Mouse (Mus musculus) limb, embryonic 13.5 days (tissue): ENCODE data around the gene Hlcs. TPM values are rescaled to one million over a fixed set of nuclear protein-coding genes. Genes with fewer than 3 reads are reported as not detected.

Experiments
- ATAC-seq: fragments of 200-750 bp; cut with Nextera tagmentation; 2 replicates; pipeline ENCODE4 v1.8.0; 2017; ENCODE audit warnings: low read depth, moderate number of reproducible peaks, moderate TSS enrichment; ENCODE audit not compliant: low FRiP score
- H3K27ac ChIP-seq: fragments of 300-500 bp; sonication (generic); 2 replicates; pipeline ENCODE4 v1.5.1; 2015; ENCODE audit warnings: inconsistent platforms, mild to moderate bottlenecking, moderate library complexity
- H3K27me3 ChIP-seq: fragments of 300-500 bp; sonication (generic); 2 replicates; pipeline ENCODE4 v1.6.1; 2015; ENCODE audit warnings: mild to moderate bottlenecking, inconsistent platforms
- H3K36me3 ChIP-seq: fragments of 300-500 bp; sonication (generic); 2 replicates; pipeline ENCODE4 v1.6.1; 2015; ENCODE audit warnings: inconsistent platforms, mild to moderate bottlenecking, moderate library complexity
- H3K4me1 ChIP-seq: fragments of 300-500 bp; sonication (generic); 2 replicates; pipeline ENCODE4 v1.6.1; 2015; ENCODE audit warnings: inconsistent platforms
- H3K4me2 ChIP-seq: fragments of 300-500 bp; sonication (generic); replicated peaks from 2 replicates; pipeline ENCODE4 v1.6.1; 2015; ENCODE audit warnings: inconsistent platforms, mild to moderate bottlenecking, moderate library complexity
- H3K4me3 ChIP-seq: fragments of 300-500 bp; sonication (generic); 2 replicates; pipeline ENCODE4 v1.5.1; 2015; ENCODE audit warnings: moderate library complexity, mild to moderate bottlenecking, inconsistent platforms
- H3K9ac ChIP-seq: fragments of 300-500 bp; sonication (generic); 2 replicates; pipeline ENCODE4 v1.6.1; 2015; ENCODE audit warnings: mild to moderate bottlenecking, inconsistent platforms
- H3K9me3 ChIP-seq: fragments of 300-500 bp; sonication (generic); 2 replicates; pipeline ENCODE4 v1.6.1; 2016; ENCODE audit warnings: inconsistent platforms
- whole genome bisulfite sequencing: fragments of 180-500 bp; shearing (Covaris S2); methylation state at CpG from one replicate; pipeline ENCODE4 v1.1.7; 2015; 5-methylcytosine and 5-hydroxymethylcytosine counted together
- polyA plus RNA-seq: library from polyadenylated mRNA; unstranded; fragments of >200 nt; fragmentation: Nextera tagmentation; extraction: Ambion mirVana; gene quantifications from 2 replicates; pipeline ENCODE4 v1.2.1, GENCODE M21; 2015

Gene Hlcs
- polyA plus RNA-seq, 1 experiment from 2014 or later: 8.8 TPM

DNA sequence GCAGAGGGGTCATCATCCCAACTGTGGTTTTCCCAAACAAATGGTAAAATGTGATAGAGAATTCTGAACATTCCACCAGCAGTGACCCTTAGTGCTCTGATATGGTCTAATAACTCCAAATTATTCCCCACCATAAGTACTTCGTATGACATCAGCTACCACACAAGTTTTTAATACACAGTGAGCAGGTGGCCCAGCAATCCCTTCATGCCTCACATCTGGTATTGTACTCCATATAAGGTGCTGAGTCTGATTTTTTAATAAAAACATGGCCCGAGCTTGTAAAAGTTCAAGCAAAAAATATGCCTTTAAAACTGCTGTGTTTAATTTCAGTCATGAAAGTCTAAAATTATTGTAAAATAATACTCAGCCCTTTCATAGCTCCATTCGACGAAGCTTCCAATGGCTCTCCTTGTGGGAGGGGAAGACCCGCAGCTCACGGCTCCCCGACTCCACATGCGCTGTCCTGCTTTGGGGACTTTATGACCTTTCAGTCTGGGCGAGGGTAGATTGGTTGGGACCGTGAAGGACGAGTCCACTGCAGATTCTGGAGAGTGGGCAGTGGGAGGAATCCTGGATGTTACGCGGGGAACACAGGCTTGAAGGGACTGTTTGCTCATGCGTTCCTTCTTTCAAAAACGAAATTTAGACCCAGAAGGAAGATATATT is 102.5 kb downstream of the Hlcs start:
- no peak overlapping the region for H3K27ac ChIP-seq
- H3K9ac ChIP-seq: no peak overlapping the region
- peaks cover 8% of the 10 kb centered on the region; the same call in 1 of the 2 replicates for H3K9me3 ChIP-seq
- H3K36me3 ChIP-seq: no peaks in the 10 kb centered on the region; the same call in 1 of the 2 replicates
- no peak overlapping the region for H3K4me3 ChIP-seq
- peaks cover 84% of the 10 kb centered on the region for H3K27me3 ChIP-seq
- ATAC-seq: peak; percentile 72; the same call in 1 of the 2 replicates
- peak overlapping the region; percentile 41; the same call in 1 of the 2 replicates for H3K4me2 ChIP-seq
- 35% methylated on average over 15 of the region's 15 CpGs for WGBS
- peaks cover 37% of the 10 kb centered on the region for H3K4me1 ChIP-seq

DNA sequence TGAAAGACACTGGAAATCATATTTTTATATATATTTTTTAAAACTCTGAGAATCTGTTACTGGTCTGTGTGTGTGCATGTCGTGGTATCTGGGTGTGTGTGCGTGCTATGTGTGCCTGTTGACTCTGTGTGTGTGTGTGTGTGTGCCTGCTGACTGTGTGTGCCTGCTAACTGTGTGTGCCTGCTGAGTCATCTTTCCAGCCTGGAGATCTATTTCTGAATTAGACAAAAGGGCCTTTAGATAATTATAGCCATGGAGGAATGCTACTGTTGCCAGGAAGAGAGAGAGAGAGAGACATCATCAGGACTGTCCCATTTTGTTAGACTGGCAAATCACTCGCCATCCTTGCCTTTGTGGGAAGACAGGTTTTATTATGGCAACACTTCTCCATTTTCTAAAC is 103.7 kb downstream of the Hlcs start:
- 92% methylated on average over 3 of the region's 3 CpGs for WGBS
- H3K27me3 ChIP-seq: peaks cover 84% of the 10 kb centered on the region
- no peak for ATAC-seq

DNA sequence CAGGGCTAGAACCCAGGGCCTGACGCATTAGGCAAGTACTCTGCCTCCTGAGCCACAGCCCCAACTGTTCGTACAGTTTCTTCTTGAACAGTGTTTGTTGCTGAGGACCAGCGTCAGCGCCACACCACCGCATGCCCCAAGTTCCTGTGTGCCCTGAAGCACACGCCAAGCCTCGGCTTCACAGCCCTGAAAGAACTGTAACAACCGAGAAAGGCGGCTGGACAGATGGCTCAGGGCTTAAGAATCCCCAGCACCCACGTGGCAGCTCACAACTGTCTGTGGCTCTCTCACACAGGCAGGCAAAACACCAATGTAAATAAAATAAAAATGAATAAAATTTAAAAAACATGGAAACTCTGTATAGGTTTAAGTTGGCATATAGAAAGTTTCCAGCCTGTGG is 104.5 kb downstream of the Hlcs start:
- Histone ChIP-seq H3K27ac (no peak overlapping the region), H3K4me3 (no peak overlapping the region), H3K4me2 (no peak overlapping the region), H3K4me1 (peaks cover 44% of the 10 kb centered on the region), H3K27me3 (peaks cover 84% of the 10 kb centered on the region), H3K9me3 (peaks cover 8% of the 10 kb centered on the region; the same call in 1 of the 2 replicates), H3K36me3 (no peaks in the 10 kb centered on the region; the same call in 1 of the 2 replicates), H3K9ac (no peak overlapping the region)
- WGBS: 76% methylated on average over 10 of the region's 10 CpGs
- ATAC-seq: no peak

More for the DNA sequence above, 103.7 kb downstream of the Hlcs start:
- no peak overlapping the region for H3K9ac ChIP-seq
- peaks cover 41% of the 10 kb centered on the region for H3K4me1 ChIP-seq
- H3K36me3 ChIP-seq: no peaks in the 10 kb centered on the region; the same call in 1 of the 2 replicates
- no peak overlapping the region for H3K4me2 ChIP-seq
- no peak overlapping the region for H3K27ac ChIP-seq
- H3K4me3 ChIP-seq: no peak overlapping the region
- peaks cover 8% of the 10 kb centered on the region; the same call in 1 of the 2 replicates for H3K9me3 ChIP-seq

DNA sequence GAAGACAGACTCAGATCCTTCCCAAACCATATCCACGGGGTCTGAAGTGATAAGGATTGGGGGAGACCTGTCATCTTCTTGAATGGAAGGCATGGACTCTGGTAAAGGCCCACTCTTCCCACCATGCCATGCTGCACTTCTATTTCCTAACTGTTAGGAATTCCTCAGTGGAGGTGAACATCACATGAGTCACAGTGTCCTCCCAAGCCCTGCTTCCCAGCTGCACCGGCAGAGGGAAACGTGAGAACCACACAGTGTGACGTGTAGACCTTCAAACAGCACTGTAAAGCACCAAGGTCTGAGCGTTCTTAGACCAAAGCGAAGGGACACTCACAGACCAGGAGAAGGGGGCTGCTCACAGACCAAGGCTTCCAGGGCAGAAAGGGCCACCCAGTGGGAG is 105.2 kb downstream of the Hlcs start:
- Histone ChIP-seq H3K4me2 (no peak overlapping the region), H3K27ac (no peak overlapping the region), H3K9ac (no peak overlapping the region), H3K27me3 (peaks cover 87% of the 10 kb centered on the region), H3K36me3 (no peaks in the 10 kb centered on the region; the same call in 1 of the 2 replicates), H3K4me1 (peaks cover 49% of the 10 kb centered on the region), H3K9me3 (peaks cover 7% of the 10 kb centered on the region; the same call in 1 of the 2 replicates), H3K4me3 (no peak overlapping the region)
- ATAC-seq: no peak
- 82% methylated on average over 6 of the region's 6 CpGs for WGBS

DNA sequence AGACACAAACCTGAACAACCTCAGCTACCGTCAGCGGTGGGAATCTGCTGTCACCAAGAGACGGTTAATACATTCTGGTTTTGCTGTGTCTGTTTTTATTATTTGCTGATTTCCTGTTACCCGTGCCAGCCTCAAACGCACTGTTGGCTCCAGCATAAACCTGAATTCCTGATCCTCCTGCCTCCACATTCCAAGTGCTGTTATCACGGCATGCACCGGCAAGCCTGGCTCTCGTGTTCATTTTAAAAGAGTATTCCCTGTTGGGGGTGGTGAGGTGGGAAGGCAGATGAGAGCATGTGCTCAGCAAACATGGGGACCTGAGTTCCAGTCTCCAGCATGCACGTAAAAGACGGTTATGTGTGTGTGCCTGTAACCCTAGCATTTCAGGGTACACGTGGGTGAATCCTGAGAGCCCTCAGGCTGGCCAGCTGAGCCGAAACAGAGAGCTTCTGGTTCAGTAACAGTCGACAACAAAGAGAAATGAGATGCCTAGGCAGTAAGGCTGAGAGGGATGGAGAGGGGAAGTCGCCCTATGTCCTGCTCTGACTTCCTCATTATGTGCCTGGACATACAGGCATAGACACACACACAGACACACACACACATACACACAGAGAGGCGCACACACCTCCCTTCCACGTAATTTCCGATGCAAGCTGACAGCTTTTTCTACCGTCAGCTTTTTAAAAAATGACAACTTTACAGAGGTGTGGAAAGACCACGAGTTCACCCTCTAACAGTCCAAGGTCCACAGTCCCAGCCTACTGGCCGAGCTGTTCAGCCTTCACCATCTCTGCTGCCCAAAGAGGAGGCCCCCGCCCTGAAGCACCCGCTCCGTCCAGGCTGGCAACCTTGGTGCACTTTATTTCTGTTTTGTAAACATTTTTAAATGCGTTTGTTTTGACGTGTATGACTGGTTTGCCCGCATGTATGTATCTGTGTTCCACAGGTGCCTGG is 107.6 kb downstream of the Hlcs start:
- H3K9ac ChIP-seq: no peak overlapping the region
- no peaks in the 10 kb centered on the region for H3K9me3 ChIP-seq
- no peaks in the 10 kb centered on the region for H3K36me3 ChIP-seq
- 60% methylated on average over 26 of the region's 26 CpGs for WGBS
- no peak for ATAC-seq
- H3K4me1 ChIP-seq: peaks cover 44% of the 10 kb centered on the region
- no peak overlapping the region for H3K27ac ChIP-seq
- peak overlapping the region; percentile 2; the same call in 1 of the 2 replicates for H3K4me2 ChIP-seq
- no peak overlapping the region for H3K4me3 ChIP-seq
- peaks cover 89% of the 10 kb centered on the region for H3K27me3 ChIP-seq

DNA sequence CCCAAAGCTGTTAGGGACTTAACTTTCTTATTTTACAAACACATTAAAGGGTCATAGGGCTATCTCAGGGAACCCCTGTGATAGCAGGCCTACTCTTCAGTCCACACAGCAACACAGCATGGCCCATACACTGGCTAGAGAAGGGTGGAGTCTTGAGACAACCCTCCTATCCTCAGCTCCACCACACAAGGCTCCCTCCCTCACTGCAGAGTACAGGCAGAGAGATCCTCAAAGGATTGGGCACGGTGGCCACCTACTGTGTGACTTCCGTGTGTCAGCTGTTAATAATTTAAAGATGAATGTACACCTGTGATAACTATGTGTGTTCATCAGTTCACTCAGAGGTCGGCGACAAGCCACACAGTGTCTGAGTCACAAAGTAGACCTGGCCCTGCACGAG is 112.0 kb downstream of the Hlcs start:
- Histone ChIP-seq H3K4me2 (no peak overlapping the region), H3K9ac (no peak overlapping the region), H3K27me3 (peaks cover 90% of the 10 kb centered on the region), H3K4me1 (peaks cover 39% of the 10 kb centered on the region), H3K36me3 (no peaks in the 10 kb centered on the region), H3K4me3 (no peak overlapping the region), H3K9me3 (no peaks in the 10 kb centered on the region), H3K27ac (no peak overlapping the region)
- no peak for ATAC-seq
- WGBS: 63% methylated on average over 5 of the region's 5 CpGs

DNA sequence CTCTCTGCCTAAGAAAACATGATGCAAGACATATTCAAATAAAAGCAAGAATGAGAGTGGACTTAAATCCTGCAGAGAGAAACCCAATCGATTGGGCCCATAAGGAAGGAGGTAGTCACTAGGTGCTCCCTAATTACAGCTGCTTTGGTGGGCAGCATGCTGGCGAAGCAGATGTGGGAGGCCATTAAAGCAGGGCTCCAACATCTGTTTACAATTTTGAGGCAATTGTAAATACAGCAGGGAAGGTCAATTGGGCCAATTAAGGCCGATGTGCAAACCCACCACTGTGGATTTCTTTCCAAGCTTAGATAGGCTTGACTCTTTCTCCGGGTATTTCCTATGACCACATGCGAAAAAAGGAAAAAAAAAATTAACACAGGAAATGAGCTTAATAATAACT is 117.5 kb downstream of the Hlcs start:
- no peaks in the 10 kb centered on the region for H3K9me3 ChIP-seq
- H3K27me3 ChIP-seq: peaks cover 86% of the 10 kb centered on the region
- no peak overlapping the region; the same call in 1 of the 2 replicates for H3K4me2 ChIP-seq
- no peak overlapping the region for H3K27ac ChIP-seq
- 8% methylated on average over 5 of the region's 5 CpGs for WGBS
- H3K4me1 ChIP-seq: peaks cover 13% of the 10 kb centered on the region; the same call in 1 of the 2 replicates
- no peak overlapping the region for H3K4me3 ChIP-seq
- no peak overlapping the region for H3K9ac ChIP-seq
- no peaks in the 10 kb centered on the region for H3K36me3 ChIP-seq
- ATAC-seq: no peak

DNA sequence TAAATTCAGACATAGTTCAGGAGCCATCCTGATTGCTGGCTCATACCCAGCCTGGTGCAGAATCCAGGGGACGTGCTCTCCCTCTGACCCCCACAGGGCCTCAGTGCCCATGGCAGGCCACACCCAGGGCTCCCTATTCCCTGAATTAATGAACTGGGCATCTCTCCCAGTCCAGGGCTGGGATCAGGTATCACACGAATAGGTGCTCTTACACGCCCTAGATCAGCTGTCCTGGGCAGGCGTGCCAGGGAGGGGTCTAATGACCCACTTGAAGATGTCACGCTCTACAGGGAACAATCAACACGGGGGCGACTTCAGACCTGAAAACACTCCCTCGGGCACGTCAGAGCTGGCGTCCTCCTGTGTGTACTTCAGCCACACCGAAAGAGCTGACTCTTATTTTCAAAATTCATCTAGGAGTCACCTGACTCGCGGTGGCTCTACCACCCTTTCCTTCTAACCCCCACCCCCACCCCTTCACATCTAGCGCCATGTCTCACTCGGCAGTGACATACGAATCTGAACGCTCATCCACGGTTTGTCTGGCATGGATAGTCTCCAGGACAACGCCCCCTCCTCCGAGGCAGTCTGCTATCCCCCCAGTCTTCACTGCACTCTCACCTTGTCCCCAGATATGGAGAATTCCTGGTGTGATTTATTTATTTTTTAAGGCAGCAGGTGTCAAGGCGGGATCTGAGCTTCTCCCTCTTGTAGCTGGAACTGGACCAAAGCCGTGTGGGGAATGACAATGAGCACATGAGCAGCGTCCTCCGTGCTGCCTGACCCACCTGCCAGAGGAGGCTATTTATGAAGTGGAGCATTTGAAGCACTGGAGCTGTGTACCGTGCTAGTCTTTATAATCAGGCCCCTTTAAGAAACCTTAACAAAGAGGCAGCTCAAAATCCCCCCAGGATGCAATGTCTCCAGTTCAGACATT is 121.7 kb downstream of the Hlcs start:
- Histone ChIP-seq H3K27me3 (peaks cover 85% of the 10 kb centered on the region), H3K27ac (no peak overlapping the region), H3K4me2 (no peak overlapping the region), H3K36me3 (no peaks in the 10 kb centered on the region), H3K4me1 (peaks cover 6% of the 10 kb centered on the region; the same call in 1 of the 2 replicates), H3K9me3 (no peaks in the 10 kb centered on the region), H3K4me3 (no peak overlapping the region), H3K9ac (no peak overlapping the region)
- no peak for ATAC-seq
- 84% methylated on average over 25 of the region's 25 CpGs for WGBS

DNA sequence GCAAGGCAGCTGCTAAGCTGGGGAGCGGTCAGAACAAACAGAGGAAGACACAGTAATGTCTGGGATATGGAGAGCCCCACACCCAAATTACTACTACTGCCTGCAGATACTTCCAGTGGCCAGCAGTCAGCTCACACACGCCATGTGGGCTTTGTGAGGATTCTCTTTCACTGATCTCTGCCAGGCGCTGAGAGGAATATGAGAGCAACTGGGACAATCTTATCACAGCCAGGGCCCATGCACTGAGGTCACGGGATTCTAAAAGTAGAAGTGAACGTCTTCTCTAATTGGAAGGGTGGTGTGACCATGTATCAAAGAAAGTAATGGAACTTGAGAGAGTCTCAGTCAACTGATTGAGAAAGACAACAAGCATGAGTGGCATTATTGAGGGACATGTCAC is 123.1 kb downstream of the Hlcs start:
- H3K4me2 ChIP-seq: no peak overlapping the region
- no peak overlapping the region for H3K27ac ChIP-seq
- H3K9ac ChIP-seq: no peak overlapping the region
- H3K4me1 ChIP-seq: peaks cover 2% of the 10 kb centered on the region; the same call in 1 of the 2 replicates
- H3K4me3 ChIP-seq: no peak overlapping the region
- ATAC-seq: no peak
- 90% methylated on average over 5 of the region's 5 CpGs for WGBS
- H3K36me3 ChIP-seq: no peaks in the 10 kb centered on the region
- H3K9me3 ChIP-seq: no peaks in the 10 kb centered on the region
- H3K27me3 ChIP-seq: peaks cover 91% of the 10 kb centered on the region

DNA sequence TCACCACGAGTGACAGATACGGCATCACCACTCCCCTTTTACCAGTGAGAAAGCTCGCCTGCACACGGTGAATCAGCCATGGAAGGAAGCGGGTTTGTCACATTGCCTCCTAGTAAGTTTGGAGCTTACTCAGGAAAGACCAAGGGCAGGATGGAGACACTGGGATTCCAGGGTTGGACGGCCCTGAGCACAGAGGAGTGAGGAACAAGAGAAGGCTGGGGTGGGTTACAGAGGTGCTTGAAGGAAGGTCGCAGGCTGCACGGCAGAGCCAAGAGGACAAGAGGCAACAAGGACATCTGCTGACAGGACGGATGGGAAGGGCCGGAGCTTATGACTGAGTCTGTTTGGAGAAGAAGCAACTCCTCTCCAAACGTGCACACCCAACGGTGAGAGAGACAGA is 126.8 kb downstream of the Hlcs start:
- no peak for ATAC-seq
- Histone ChIP-seq H3K4me3 (no peak overlapping the region), H3K27me3 (peaks cover 92% of the 10 kb centered on the region), H3K9ac (no peak overlapping the region), H3K36me3 (no peaks in the 10 kb centered on the region), H3K27ac (no peak overlapping the region), H3K4me1 (peaks cover 3% of the 10 kb centered on the region; the same call in 1 of the 2 replicates), H3K4me2 (no peak overlapping the region), H3K9me3 (no peaks in the 10 kb centered on the region)
- WGBS: 86% methylated on average over 12 of the region's 12 CpGs

DNA sequence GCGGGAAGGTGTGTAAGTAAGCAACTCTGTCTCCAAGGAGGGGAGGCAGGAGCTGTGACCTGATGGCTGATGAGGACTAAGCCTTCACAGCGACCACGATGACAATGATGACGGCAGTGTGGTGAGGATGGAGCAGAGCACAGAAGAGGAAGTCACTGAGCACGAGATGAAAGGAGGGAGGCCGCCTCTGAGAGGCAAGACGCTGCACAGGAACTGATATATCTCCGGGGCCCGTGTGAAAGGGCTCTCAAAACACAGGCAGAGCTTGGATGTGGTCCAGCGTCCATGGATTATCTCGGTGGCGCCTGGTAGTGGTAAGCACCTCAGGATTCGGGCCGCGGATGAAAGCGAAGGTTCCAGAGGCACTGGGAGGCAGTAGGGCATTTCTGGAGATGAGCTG is 127.9 kb downstream of the Hlcs start:
- Histone ChIP-seq H3K9ac (no peak overlapping the region), H3K4me1 (peaks cover 4% of the 10 kb centered on the region; the same call in 1 of the 2 replicates), H3K4me3 (no peak overlapping the region), H3K9me3 (no peaks in the 10 kb centered on the region), H3K4me2 (no peak overlapping the region), H3K36me3 (no peaks in the 10 kb centered on the region), H3K27ac (no peak overlapping the region), H3K27me3 (peaks cover 93% of the 10 kb centered on the region)
- 73% methylated on average over 16 of the region's 16 CpGs for WGBS
- ATAC-seq: no peak
